Mouse (Mus musculus): ENCODE measurements at regions not wholly inside any gene's neighbourhood (a gene's known extent, or its start where the extent isn't known, plus 50 kb on each side); places are given as distances from the start of the nearest gene placed in this dataset.

DNA sequence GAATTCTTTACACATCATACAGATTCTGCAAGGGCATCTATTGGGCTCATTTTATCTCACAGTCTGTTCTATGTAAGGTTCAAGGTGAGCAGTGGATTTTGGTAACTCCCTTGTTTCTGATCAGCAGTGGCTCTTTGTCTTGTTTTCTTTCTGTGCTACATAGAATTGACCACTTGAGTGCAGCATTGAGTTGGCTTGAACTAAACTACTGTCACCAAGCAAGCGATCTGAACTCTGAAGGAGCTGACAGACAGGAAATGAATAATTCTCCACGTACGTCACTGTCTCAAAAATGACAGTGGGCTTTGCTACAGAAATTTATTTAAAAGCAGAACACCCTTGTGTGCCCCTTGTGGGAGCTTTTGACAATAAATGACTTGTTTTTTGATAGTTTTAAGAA, 268.9 kb upstream of the Myo3a start:
- TF ChIP-seq CTCF (IDR thresholded peaks at IDR 0.05; ENCODE audit: low read depth) (peak; percentile 60), EP300 (IDR thresholded peaks at IDR 0.05; ENCODE audit: low read depth) (no peak)

Data from liver, embryonic 14.5 days (tissue).